Mouse (Mus musculus) small intestine, adult 2 months (tissue): ENCODE measurements at regions not wholly inside any gene's neighbourhood (a gene's known extent, or its start where the extent isn't known, plus 50 kb on each side); places are given as distances from the start of the nearest gene placed in this dataset.

Experiments
- H3K27ac ChIP-seq: fragments of 200-500 bp; 2 replicates; pipeline ENCODE4 v1.5.1; 2012; ENCODE audit warnings: low read depth, low read length, control low read depth, inconsistent platforms; ENCODE audit not compliant: insufficient read depth
- H3K27me3 ChIP-seq: fragments of 200-500 bp; 2 replicates; pipeline ENCODE4 v1.6.1; 2012; ENCODE audit warnings: mild to moderate bottlenecking, moderate library complexity, low read length, inconsistent platforms; ENCODE audit not compliant: control insufficient read depth, insufficient read depth
- H3K36me3 ChIP-seq: fragments of 200-500 bp; 2 replicates; pipeline ENCODE4 v1.6.1; 2012; ENCODE audit warnings: mild to moderate bottlenecking, low read length, control low read depth, inconsistent platforms; ENCODE audit not compliant: control insufficient read depth, insufficient read depth
- H3K4me1 ChIP-seq: fragments of 200-500 bp; 2 replicates; pipeline ENCODE4 v1.6.1; 2012; ENCODE audit warnings: low read length, inconsistent platforms, mixed read lengths; ENCODE audit not compliant: control insufficient read depth, insufficient read depth, insufficient read length
- H3K4me3 ChIP-seq: fragments of 200-500 bp; 2 replicates; pipeline ENCODE4 v1.5.1; 2012; ENCODE audit warnings: low read depth, mild to moderate bottlenecking, control low read depth, inconsistent platforms, low read length, moderate library complexity
- CTCF ChIP-seq: fragments of 200-500 bp; IDR thresholded peaks from 2 replicates; pipeline ENCODE4 v1.5.1; 2012; ENCODE audit warnings: low read depth, mild to moderate bottlenecking, control low read depth, inconsistent platforms, low read length, moderate library complexity, mixed read lengths; ENCODE audit not compliant: insufficient replicate concordance, insufficient read length; ENCODE audit errors: extremely low read depth
- POLR2A ChIP-seq: fragments of 200-500 bp; IDR thresholded peaks from 2 replicates; pipeline ENCODE4 v1.6.1; 2012; ENCODE audit warnings: low read depth, mild to moderate bottlenecking, control low read depth, inconsistent platforms, low read length, moderate library complexity
- WGBS: fragments of 180-500 bp; shearing (Covaris S2); methylation state at CpG from one replicate; pipeline ENCODE4 v1.1.7; 2018; 5-methylcytosine and 5-hydroxymethylcytosine counted together

DNA sequence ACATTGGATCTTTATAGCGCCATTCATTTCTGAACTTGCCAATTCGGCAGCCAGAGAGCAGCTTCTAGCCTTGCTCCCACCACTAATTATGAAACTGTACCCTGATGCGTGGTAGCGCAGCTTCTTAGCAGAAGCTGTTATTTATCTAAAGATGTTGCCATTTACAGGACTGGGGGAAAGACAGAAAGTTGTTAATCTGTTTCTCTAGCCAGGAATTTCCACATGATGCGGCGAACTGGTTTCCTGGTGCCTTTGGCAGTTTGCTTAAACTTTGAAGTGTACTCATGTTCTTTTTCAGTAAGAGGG is 100.7 kb downstream of the 4931417E11Rik start:
- H3K27me3 ChIP-seq, result no peaks in the 10 kb centered on the region; the same call in 1 of the 2 replicates
- 36% methylated on average over 6 of the region's 6 CpGs for WGBS
- H3K4me3 ChIP-seq, result no peak overlapping the region
- no peak for TF ChIP-seq POLR2A
- TF ChIP-seq CTCF, result no peak
- H3K36me3 ChIP-seq, result no peaks in the 10 kb centered on the region
- no peak overlapping the region for H3K27ac ChIP-seq
- no peaks in the 10 kb centered on the region for H3K4me1 ChIP-seq

DNA sequence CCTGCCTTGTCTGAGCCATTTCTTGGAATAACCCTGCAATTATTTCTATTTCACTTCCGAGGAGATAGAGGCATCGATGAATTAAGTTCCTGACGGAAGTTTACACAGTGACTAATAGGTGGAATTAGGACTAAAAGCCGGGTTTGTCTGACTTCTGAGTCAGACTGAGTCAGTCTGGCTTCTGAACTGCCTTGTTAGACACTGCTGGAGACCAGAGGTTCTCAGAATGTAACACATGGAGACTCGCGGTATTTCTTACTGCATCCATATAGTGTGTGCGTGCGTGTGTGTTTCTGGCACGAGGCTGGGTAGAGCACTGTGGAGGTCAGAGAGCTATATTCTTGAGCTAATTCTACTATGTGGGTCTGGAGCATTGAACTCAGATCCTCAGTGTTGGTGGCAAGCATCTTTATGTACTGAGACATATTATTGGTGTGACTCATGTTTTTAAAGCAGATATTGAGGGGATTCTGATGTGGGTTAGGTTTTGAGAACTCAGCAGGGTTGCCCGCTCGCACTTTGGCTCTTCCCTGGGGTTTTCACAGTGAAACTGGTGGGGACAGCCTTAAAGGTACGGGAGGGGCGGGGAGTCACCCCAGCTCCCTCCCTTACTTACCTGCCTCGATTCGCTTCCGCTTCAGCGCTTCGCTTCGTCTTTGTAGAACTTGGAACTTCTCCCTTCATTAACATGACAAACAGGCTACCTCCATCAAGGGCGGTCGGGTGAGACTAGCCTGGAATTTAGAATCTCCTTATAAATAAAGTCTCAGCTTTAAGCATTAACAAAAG is 101.2 kb downstream of the 4931417E11Rik start:
- Histone ChIP-seq H3K4me3 (no peak overlapping the region), H3K27ac (no peak overlapping the region), H3K4me1 (no peaks in the 10 kb centered on the region), H3K36me3 (no peaks in the 10 kb centered on the region), H3K27me3 (no peaks in the 10 kb centered on the region; the same call in 1 of the 2 replicates)
- whole genome bisulfite sequencing, result 12% methylated on average over 21 of the region's 21 CpGs
- no peak for TF ChIP-seq POLR2A
- TF ChIP-seq CTCF, result no peak

GRCm38 (mm10) chr6:73367616-73368015 is 101.9 kb downstream of the 4931417E11Rik start:
- Histone ChIP-seq H3K4me3 (no peak overlapping the region), H3K36me3 (no peaks in the 10 kb centered on the region), H3K27ac (no peak overlapping the region), H3K4me1 (no peaks in the 10 kb centered on the region), H3K27me3 (no peaks in the 10 kb centered on the region; the same call in 1 of the 2 replicates)
- 7% methylated on average over 5 of the region's 5 CpGs for WGBS
- TF ChIP-seq CTCF (no peak), POLR2A (no peak)

- WGBS, result 77% methylated on average over 2 of the region's 2 CpGs
- Histone ChIP-seq H3K4me3 (no peak overlapping the region), H3K36me3 (no peaks in the 10 kb centered on the region), H3K27ac (no peak overlapping the region), H3K4me1 (no peaks in the 10 kb centered on the region), H3K27me3 (no peaks in the 10 kb centered on the region; the same call in 1 of the 2 replicates)
- no peak for TF ChIP-seq CTCF
- no peak for TF ChIP-seq POLR2A
Observed at GRCm38 (mm10) chr6:73366626-73367025, 102.8 kb downstream of the 4931417E11Rik start.

- no peaks in the 10 kb centered on the region for H3K4me1 ChIP-seq
- H3K27me3 ChIP-seq, result no peaks in the 10 kb centered on the region; the same call in 1 of the 2 replicates
- 80% methylated on average over 9 of the region's 9 CpGs for WGBS
- H3K4me3 ChIP-seq, result no peak overlapping the region
- H3K27ac ChIP-seq, result no peak overlapping the region
- no peaks in the 10 kb centered on the region for H3K36me3 ChIP-seq
- TF ChIP-seq CTCF (no peak), POLR2A (no peak)
Observed at GRCm38 (mm10) chr6:73365306-73365705, 104.2 kb downstream of the 4931417E11Rik start.

DNA sequence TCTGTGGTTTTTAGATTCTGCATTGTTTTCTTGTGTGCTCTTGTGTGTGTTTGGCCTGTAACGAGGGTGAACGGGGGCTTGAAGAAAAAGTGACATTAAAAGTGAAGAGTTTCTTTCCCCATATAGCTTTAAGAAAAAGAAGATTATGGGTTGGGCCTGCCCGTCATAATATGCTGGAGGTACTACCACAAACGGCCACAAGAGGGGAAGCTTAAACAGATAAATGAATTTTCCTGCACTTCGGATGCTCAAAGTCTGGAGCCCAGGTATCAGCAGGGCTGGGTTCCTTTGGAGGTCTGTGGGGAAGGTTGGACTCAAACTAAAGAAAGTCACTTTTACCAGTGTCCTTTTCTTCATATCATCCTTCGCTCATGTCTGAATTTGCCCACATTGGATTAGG is 86.8 kb downstream of the Suclg1 start:
- Histone ChIP-seq H3K27me3 (no peaks in the 10 kb centered on the region), H3K4me1 (no peaks in the 10 kb centered on the region), H3K4me3 (no peak overlapping the region), H3K27ac (no peak overlapping the region), H3K36me3 (no peaks in the 10 kb centered on the region)
- WGBS, result 54% methylated on average over 6 of the region's 6 CpGs
- no peak for TF ChIP-seq CTCF
- no peak for TF ChIP-seq POLR2A

- 62% methylated on average over 11 of the region's 11 CpGs for WGBS
- Histone ChIP-seq H3K4me1 (no peaks in the 10 kb centered on the region), H3K4me3 (no peak overlapping the region), H3K27ac (no peak overlapping the region), H3K27me3 (no peaks in the 10 kb centered on the region), H3K36me3 (no peaks in the 10 kb centered on the region)
- TF ChIP-seq POLR2A (no peak), CTCF (no peak)
Observed at GRCm38 (mm10) chr6:73329666-73330065, 81.5 kb downstream of the Suclg1 start.
